Mouse (Mus musculus) kidney, adult 2 months (tissue): ENCODE measurements around the gene Zfp825.
"Not testable (repeated sequence)": the region's sequence is repeated elsewhere in the genome, so short reads cannot be mapped to it uniquely, and the experiment has no call there.

Experiments used
- CTCF ChIP-seq: fragments of 200-500 bp; conservative IDR thresholded peaks from 2 replicates; pipeline ENCODE4 v1.5.1; 2011; ENCODE audit warnings: low read depth, mild to moderate bottlenecking, control low read depth, low read length, moderate library complexity, mixed read lengths; ENCODE audit not compliant: insufficient read depth, insufficient read length
- POLR2A ChIP-seq: fragments of 200-500 bp; IDR thresholded peaks from one replicate; pipeline ENCODE4 v1.6.1; 2011; ENCODE audit warnings: low read depth, low read length, control low read depth

GRCm38 (mm10) chr13:74462318-74462698, 31.5 kb downstream of the Zfp825 start:
- not testable (repeated sequence) for TF ChIP-seq POLR2A, CTCF
